22 mouse cellular contexts compared by ENCODE assay signal in genomic region chr9:35411225-35411965, GRCm38 (mm10). TPM values are rescaled to one million over a fixed set of nuclear protein-coding genes. Genes with fewer than 3 reads are reported as not detected.
DNase-seq lines count a peak whose midpoint lies in the region; ATAC-seq lines count a peak whose summit lies in the region.
"Had no signal": no experiment of that assay in that cellular context is flagged by ENCODE, and none has a peak within 500 bp of the region (broad histone marks: within the 10 kb centered on the region; RNA-seq: fewer than 3 reads in every experiment).

No protein-coding gene starts in this region.

- WGBS in midbrain, embryonic 12.5 days: 80% methylated on average over 11 of the region's 11 CpGs
- 83% methylated on average over 11 of the region's 11 CpGs for WGBS in midbrain, embryonic 11.5 days
- WGBS in embryonic facial prominence, embryonic 10.5 days: 86% methylated on average over 11 of the region's 11 CpGs
- 79% methylated on average over 11 of the region's 11 CpGs for WGBS in forebrain, embryonic 10.5 days
- 85% methylated on average over 11 of the region's 11 CpGs for WGBS in limb, embryonic 10.5 days

- no peak overlapping the region for H3K4me3 ChIP-seq in midbrain, embryonic 12.5 days
- no peak overlapping the region for H3K4me3 ChIP-seq in midbrain, embryonic 11.5 days (ENCODE audit: low read depth, low read length)
- no peak overlapping the region for H3K4me3 ChIP-seq in embryonic facial prominence, embryonic 10.5 days
- no peak overlapping the region for H3K4me3 ChIP-seq in forebrain, embryonic 10.5 days
- H3K4me3 ChIP-seq in limb, embryonic 10.5 days: no peak overlapping the region
- H3K4me3 ChIP-seq: heart, embryonic 12.5 days; layer of hippocampus, adult 2 months; liver, embryonic 13.5 days; lung, embryonic 15.5 days; stomach, embryonic 15.5 days had no signal

- H3K36me3 ChIP-seq in midbrain, embryonic 12.5 days: no peaks in the 10 kb centered on the region
- H3K36me3 ChIP-seq in midbrain, embryonic 11.5 days (ENCODE audit: control insufficient read depth, insufficient read depth, low read length): no peaks in the 10 kb centered on the region
- no peaks in the 10 kb centered on the region for H3K36me3 ChIP-seq in embryonic facial prominence, embryonic 10.5 days (replicated peaks)
- no peaks in the 10 kb centered on the region for H3K36me3 ChIP-seq in forebrain, embryonic 10.5 days (replicated peaks)
- no peaks in the 10 kb centered on the region for H3K36me3 ChIP-seq in limb, embryonic 10.5 days
- H3K36me3 ChIP-seq: heart, embryonic 12.5 days; liver, embryonic 13.5 days; lung, embryonic 15.5 days; stomach, embryonic 15.5 days had no signal

- no peak overlapping the region for H3K27ac ChIP-seq in midbrain, embryonic 12.5 days (replicated peaks)
- no peak overlapping the region for H3K27ac ChIP-seq in midbrain, embryonic 11.5 days (ENCODE audit: low read depth, low read length)
- 0 out of 2 replicates have a peak overlapping the region, but pooled peaks have one; percentile 35 for H3K27ac ChIP-seq in embryonic facial prominence, embryonic 10.5 days (replicated peaks)
- peak overlapping the region; percentile 75 for H3K27ac ChIP-seq in forebrain, embryonic 10.5 days
- peak overlapping the region; percentile 37; the same call in 1 of the 2 replicates for H3K27ac ChIP-seq in limb, embryonic 10.5 days
- H3K27ac ChIP-seq: layer of hippocampus, adult 2 months; liver, embryonic 13.5 days; lung, embryonic 15.5 days; macrophage; stomach, embryonic 15.5 days had no signal

- DNase-seq in midbrain, embryonic 11.5 days (ENCODE audit: low spot score, missing footprints): no peak
- DNase-seq in embryonic facial prominence, embryonic 10.5 days (ENCODE audit: low spot score): no peak
- DNase-seq in forebrain, embryonic 10.5 days (ENCODE audit: extremely low spot score, low spot score): no peak
- no peak for DNase-seq in limb, embryonic 10.5 days (ENCODE audit: low spot score)
- no peak for DNase-seq in natural killer cell, adult 2 months (ENCODE audit: low spot score in 2 of 2)
- DNase-seq in adrenal gland, postnatal 4 days (ENCODE audit: low spot score in 2 of 2): no peak
- no peak for DNase-seq in cerebellum, adult 11 months
- DNase-seq: adrenal gland, postnatal 14 days; cerebellum, adult 8-10 months; gastrocnemius, postnatal 14 days; kidney, adult 9 months; left cerebral cortex, postnatal 4 days; liver, embryonic 13.5 days; spleen, adult 18-20 months had no signal

- no peak; the same call in 1 of the 2 replicates for ATAC-seq in midbrain, embryonic 12.5 days (ENCODE audit: low FRiP score, low read depth)
- ATAC-seq in midbrain, embryonic 11.5 days (ENCODE audit: low FRiP score): no peak
- ATAC-seq: activated CD4-positive, CD25-positive, alpha-beta regulatory T cell, adult 4 months; inflammation-experienced regulatory T-cells, adult 6 months had no signal

- H3K27me3 ChIP-seq in midbrain, embryonic 12.5 days: peaks cover 24% of the 10 kb centered on the region
- no peaks in the 10 kb centered on the region for H3K27me3 ChIP-seq in midbrain, embryonic 11.5 days (ENCODE audit: control insufficient read depth, insufficient read depth, low read length)
- 0 out of 2 replicates have a peak, but pooled peaks cover 12% of the 10 kb centered on the region for H3K27me3 ChIP-seq in embryonic facial prominence, embryonic 10.5 days (replicated peaks; ENCODE audit: low read depth, poor library complexity, severe bottlenecking)
- peaks cover 23% of the 10 kb centered on the region; the same call in 1 of the 2 replicates for H3K27me3 ChIP-seq in forebrain, embryonic 10.5 days (ENCODE audit: poor library complexity, severe bottlenecking)
- H3K27me3 ChIP-seq in limb, embryonic 10.5 days (ENCODE audit: low read depth, poor library complexity, severe bottlenecking): no peaks in the 10 kb centered on the region; the same call in 1 of the 2 replicates
- H3K27me3 ChIP-seq: heart, embryonic 12.5 days; lung, embryonic 15.5 days; stomach, embryonic 15.5 days had no signal

- H3K4me1 ChIP-seq in midbrain, embryonic 12.5 days: peaks cover 13% of the 10 kb centered on the region
- H3K4me1 ChIP-seq in midbrain, embryonic 11.5 days (ENCODE audit: control insufficient read depth, insufficient read depth, low read length): no peaks in the 10 kb centered on the region; the same call in 1 of the 2 replicates
- peaks cover 32% of the 10 kb centered on the region for H3K4me1 ChIP-seq in embryonic facial prominence, embryonic 10.5 days
- H3K4me1 ChIP-seq in forebrain, embryonic 10.5 days: peaks cover 45% of the 10 kb centered on the region
- H3K4me1 ChIP-seq in limb, embryonic 10.5 days: peaks cover 41% of the 10 kb centered on the region
- H3K4me1 ChIP-seq: heart, embryonic 12.5 days; liver, embryonic 13.5 days; lung, embryonic 15.5 days; stomach, embryonic 15.5 days had no signal

- H3K4me2 ChIP-seq in midbrain, embryonic 12.5 days (replicated peaks): 0 out of 2 replicates have a peak overlapping the region, but pooled peaks have one; percentile 3
- no peak overlapping the region for H3K4me2 ChIP-seq in midbrain, embryonic 11.5 days
- H3K4me2 ChIP-seq: heart, embryonic 12.5 days; liver, embryonic 13.5 days; lung, embryonic 15.5 days; stomach, embryonic 15.5 days had no signal

- no peaks in the 10 kb centered on the region for H3K9me3 ChIP-seq in midbrain, embryonic 12.5 days
- no peaks in the 10 kb centered on the region for H3K9me3 ChIP-seq in midbrain, embryonic 11.5 days (ENCODE audit: control insufficient read depth, low read length)
- no peaks in the 10 kb centered on the region for H3K9me3 ChIP-seq in embryonic facial prominence, embryonic 10.5 days
- H3K9me3 ChIP-seq in forebrain, embryonic 10.5 days: no peaks in the 10 kb centered on the region
- H3K9me3 ChIP-seq in limb, embryonic 10.5 days (replicated peaks): no peaks in the 10 kb centered on the region
- H3K9me3 ChIP-seq: heart, embryonic 12.5 days; liver, embryonic 13.5 days; lung, embryonic 15.5 days; stomach, embryonic 15.5 days had no signal

- H3K9ac ChIP-seq in midbrain, embryonic 12.5 days (replicated peaks): no peak overlapping the region
- H3K9ac ChIP-seq in midbrain, embryonic 11.5 days (ENCODE audit: low read length): no peak overlapping the region
- H3K9ac ChIP-seq: heart, embryonic 12.5 days; liver, embryonic 13.5 days; lung, embryonic 15.5 days; stomach, embryonic 15.5 days had no signal

RNA-seq across cellular contexts. Expression of gene Cdon, which starts 9.5 kb away (rescaled TPM):
- 19.7 and 22.8 TPM in 2 replicates for polyA plus RNA-seq in midbrain, embryonic 12.5 days (2016; fragmentation: Nextera tagmentation; extraction: Ambion mirVana)
- polyA plus RNA-seq in midbrain, embryonic 11.5 days (2014; fragmentation: Nextera tagmentation; extraction: Ambion mirVana): 8.8 and 10.1 TPM in 2 replicates
- polyA plus RNA-seq in embryonic facial prominence, embryonic 10.5 days (2016; fragmentation: Nextera tagmentation; extraction: Ambion mirVana): 9.1 and 9.9 TPM in 2 replicates
- 13.4 and 16.2 TPM in 2 replicates for polyA plus RNA-seq in forebrain, embryonic 10.5 days (2016; fragmentation: Nextera tagmentation; extraction: Ambion mirVana)
- polyA plus RNA-seq in limb, embryonic 10.5 days (2016; fragmentation: Nextera tagmentation; extraction: Ambion mirVana): 10.5 and 16.1 TPM in 2 replicates
- total RNA-seq in adrenal gland, postnatal 4 days (2021): 10 to 100 TPM; 30.8 to 32.0 TPM

Comparison
In these comparisons a context has a peak if more than half of its experiments do, and no peak if none do; other contexts are left out.
1. H3K27ac ChIP-seq: peak in embryonic facial prominence, embryonic 10.5 days (single experiment), forebrain, embryonic 10.5 days (single experiment) and limb, embryonic 10.5 days (single experiment); none in midbrain, embryonic 12.5 days (single experiment) and midbrain, embryonic 11.5 days (single experiment).